Mouse (Mus musculus): ENCODE measurements at regions not wholly inside any gene's neighbourhood (a gene's known extent, or its start where the extent isn't known, plus 50 kb on each side); places are given as distances from the start of the nearest gene placed in this dataset.

GRCm38 (mm10) chr9:116332485-116333118, 157.4 kb upstream of the Tgfbr2 start:
- DNase-seq (ENCODE audit: low spot score in 2 of 2) = no peak

GRCm38 (mm10) chr9:116331406-116331805, 156.2 kb upstream of the Tgfbr2 start:
- no peak for DNase-seq (ENCODE audit: low spot score in 2 of 2)

- no peak for DNase-seq (ENCODE audit: low spot score in 2 of 2)
Observed at GRCm38 (mm10) chr9:116330796-116331195, 155.6 kb upstream of the Tgfbr2 start.

- DNase-seq (ENCODE audit: low spot score in 2 of 2) = no peak
Observed at GRCm38 (mm10) chr9:116329147-116329546, 154.0 kb upstream of the Tgfbr2 start.

- no peak for DNase-seq (ENCODE audit: low spot score in 2 of 2)
Observed at GRCm38 (mm10) chr9:116328201-116328600, 153.0 kb upstream of the Tgfbr2 start.

- DNase-seq (ENCODE audit: low spot score in 2 of 2) = no peak
Observed at GRCm38 (mm10) chr9:116327080-116327479, 151.9 kb upstream of the Tgfbr2 start.

GRCm38 (mm10) chr9:116324971-116325370, 149.8 kb upstream of the Tgfbr2 start:
- DNase-seq (ENCODE audit: low spot score in 2 of 2) = no peak

GRCm38 (mm10) chr9:116323871-116324721, 148.9 kb upstream of the Tgfbr2 start:
- no peak for DNase-seq (ENCODE audit: low spot score in 2 of 2)

GRCm38 (mm10) chr9:116321908-116322307, 146.7 kb upstream of the Tgfbr2 start:
- DNase-seq (ENCODE audit: low spot score in 2 of 2) = no peak

GRCm38 (mm10) chr9:116319421-116319820, 144.3 kb upstream of the Tgfbr2 start:
- no peak for DNase-seq (ENCODE audit: low spot score in 2 of 2)

- DNase-seq (ENCODE audit: low spot score in 2 of 2) = no peak
Observed at GRCm38 (mm10) chr9:116316582-116317095, 141.5 kb upstream of the Tgfbr2 start.

- DNase-seq (ENCODE audit: low spot score in 2 of 2) = no peak
Observed at GRCm38 (mm10) chr9:116314803-116315202, 139.6 kb upstream of the Tgfbr2 start.

- no peak for DNase-seq (ENCODE audit: low spot score in 2 of 2)
Observed at GRCm38 (mm10) chr9:116313932-116314790, 139.0 kb upstream of the Tgfbr2 start.

GRCm38 (mm10) chr9:116311364-116311763, 136.2 kb upstream of the Tgfbr2 start:
- DNase-seq (ENCODE audit: low spot score in 2 of 2) = no peak

GRCm38 (mm10) chr9:116301602-116302001, 126.4 kb upstream of the Tgfbr2 start:
- no peak for DNase-seq (ENCODE audit: low spot score in 2 of 2)

- no peak for DNase-seq (ENCODE audit: low spot score in 2 of 2)
Observed at GRCm38 (mm10) chr9:116298791-116299190, 123.6 kb upstream of the Tgfbr2 start.

GRCm38 (mm10) chr9:116296349-116296748, 121.2 kb upstream of the Tgfbr2 start:
- no peak for DNase-seq (ENCODE audit: low spot score in 2 of 2)

GRCm38 (mm10) chr9:116294073-116294472, 118.9 kb upstream of the Tgfbr2 start:
- no peak for DNase-seq (ENCODE audit: low spot score in 2 of 2)

- DNase-seq (ENCODE audit: low spot score in 2 of 2) = no peak
Observed at GRCm38 (mm10) chr9:116293110-116293509, 118.0 kb upstream of the Tgfbr2 start.

GRCm38 (mm10) chr9:116291624-116292023, 116.5 kb upstream of the Tgfbr2 start:
- DNase-seq (ENCODE audit: low spot score in 2 of 2) = no peak

GRCm38 (mm10) chr9:116290896-116291295, 115.7 kb upstream of the Tgfbr2 start:
- no peak for DNase-seq (ENCODE audit: low spot score in 2 of 2)

Data from gastrocnemius, adult 8-10 months (tissue).